Mouse (Mus musculus) c-Kit-positive CD71-positive TER-119-positive erythroid progenitor cells, embryonic 14.5 days (primary cell): Measurements from ENCODE around the gene Kif26b.

Source experiments
- DNase-seq: peaks from one replicate; pipeline ENCODE4 v3.0.0-alpha.2; 2013; ENCODE audit warnings: low spot score

Kif26b gene

DNA sequence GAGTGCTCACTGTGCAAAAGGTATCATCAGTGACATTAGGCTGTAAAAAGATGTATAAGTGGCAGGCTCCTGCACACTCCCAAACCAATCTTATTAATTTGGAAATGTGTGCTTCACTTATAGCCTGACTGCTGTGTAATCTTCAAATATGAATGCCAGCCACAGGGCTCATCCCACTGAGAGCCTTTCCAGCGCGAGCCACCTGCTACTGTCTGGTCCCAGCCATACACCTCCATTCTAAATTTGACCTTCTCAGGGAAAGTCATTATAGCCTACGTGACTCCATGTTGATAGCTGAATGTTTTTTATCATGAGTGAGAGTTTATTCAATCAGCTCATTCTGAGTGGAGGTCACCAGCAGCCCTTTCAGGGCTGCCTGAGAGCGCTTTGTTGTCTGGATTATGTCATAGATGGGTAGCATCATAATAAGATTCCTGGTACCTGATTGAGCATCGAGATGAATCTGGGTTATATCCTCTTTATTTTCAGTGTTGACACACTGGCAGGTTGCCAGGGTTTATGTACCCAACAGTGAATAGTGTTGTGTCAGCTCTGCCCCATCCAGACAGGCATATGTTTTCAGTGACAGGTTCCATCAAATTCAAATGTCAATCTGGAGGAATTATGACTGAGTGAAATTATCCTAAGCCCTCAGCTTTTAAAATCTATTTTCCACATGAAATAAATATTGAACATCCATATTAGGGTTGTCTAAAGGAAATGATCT, 319.6 kb downstream of the Kif26b start:
- DNase-seq = no peak

- DNase-seq = no peak
Observed at GRCm38 (mm10) chr1:178850569-178850968, 321.6 kb downstream of the Kif26b start.

DNA sequence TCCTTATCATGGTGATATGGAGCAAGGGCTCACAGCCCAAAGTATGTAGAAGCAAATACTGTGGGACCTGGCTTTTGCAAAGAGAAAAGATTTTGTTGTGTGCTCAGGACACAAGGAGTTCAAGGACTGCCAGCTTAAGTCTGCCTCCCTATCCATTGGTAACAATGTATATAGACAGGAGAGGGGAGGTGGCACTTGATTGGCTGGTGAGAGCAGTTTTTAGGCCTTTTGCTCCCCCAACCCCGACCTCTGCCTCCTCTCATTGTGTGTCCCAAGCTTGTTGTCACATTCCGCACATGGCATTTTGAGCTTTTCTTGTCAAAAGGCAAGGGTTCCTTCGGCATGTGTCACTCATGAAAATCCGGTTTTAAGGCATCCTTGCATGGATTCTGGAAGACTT, 326.0 kb downstream of the Kif26b start:
- no peak for DNase-seq

DNA sequence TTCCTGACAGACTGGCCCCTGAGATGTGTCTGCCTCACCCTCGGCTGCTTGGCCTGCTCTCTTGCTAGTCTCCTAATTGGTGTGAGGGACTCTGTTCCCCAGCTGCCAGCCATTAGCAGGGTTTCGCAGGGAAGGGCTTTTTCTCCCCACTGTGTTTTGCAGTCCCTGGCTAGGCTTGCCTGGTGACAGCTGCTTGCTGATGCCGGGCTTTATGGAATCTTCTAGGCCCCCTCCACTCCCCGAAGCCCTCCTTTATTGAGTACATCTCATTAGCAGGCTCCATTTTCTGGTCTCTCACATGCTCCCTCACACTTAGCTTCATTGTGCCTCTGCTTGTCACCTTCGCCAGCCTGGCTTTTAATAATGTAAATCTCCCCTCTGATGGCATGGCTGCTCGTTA, 327.0 kb downstream of the Kif26b start:
- DNase-seq = no peak

DNA sequence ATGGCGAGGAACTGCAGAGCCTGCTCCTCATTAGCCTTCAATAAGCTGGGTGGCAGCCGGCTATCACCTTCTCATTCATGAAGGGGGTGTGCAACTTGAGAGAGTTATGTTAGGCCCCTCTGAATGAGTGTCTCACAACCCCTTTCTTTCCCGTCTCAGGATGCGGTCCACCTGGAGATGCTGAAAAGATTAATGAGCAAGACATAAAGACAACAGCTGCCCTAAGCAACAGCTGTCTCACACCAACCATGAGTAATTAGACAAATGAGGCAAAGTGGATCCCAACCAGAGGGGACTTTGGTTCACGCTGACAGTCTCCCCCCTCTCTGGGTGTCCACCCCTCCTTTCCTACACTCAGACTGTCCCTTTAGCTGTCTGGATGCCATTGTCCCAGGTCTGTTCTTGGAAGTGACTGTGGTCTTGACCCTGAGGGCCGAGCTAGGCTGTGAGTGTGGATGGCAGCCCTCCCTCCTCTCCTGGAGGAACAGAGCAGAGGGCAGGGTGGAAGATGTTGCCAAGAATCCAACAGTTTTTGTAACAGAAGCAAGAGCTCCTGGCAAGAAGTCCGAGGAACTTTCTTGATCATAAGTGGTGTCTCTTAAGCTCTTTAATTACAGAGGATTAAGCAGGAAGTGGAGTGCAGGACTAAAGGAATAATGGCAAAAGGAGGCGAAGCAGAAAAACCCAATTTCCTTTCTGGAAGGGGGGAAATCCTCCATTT, 331.9 kb downstream of the Kif26b start:
- DNase-seq = no peak

GRCm38 (mm10) chr1:178861392-178861762, 332.5 kb downstream of the Kif26b start:
- no peak for DNase-seq

DNA sequence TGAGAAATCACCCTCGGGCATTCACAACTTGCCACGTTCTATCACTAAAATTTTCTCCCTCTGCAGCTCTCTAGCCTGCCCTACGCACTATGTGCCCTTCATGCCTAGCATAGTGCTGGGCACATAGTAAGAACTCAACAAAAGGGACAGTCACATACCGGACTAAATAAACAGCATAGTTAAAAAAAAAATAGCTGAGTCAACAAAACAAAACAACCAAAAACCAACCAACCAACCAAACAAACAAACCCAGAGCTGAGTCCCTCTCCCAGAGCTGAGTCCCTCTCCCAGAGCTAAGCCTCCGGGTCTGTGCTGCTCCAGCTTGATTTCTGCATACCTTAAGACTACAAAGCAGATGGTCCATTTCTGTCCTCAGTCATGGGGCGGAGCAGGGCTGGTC, 334.8 kb downstream of the Kif26b start:
- DNase-seq = no peak

- no peak for DNase-seq
Observed at GRCm38 (mm10) chr1:178864297-178864696, 335.4 kb downstream of the Kif26b start.

DNA sequence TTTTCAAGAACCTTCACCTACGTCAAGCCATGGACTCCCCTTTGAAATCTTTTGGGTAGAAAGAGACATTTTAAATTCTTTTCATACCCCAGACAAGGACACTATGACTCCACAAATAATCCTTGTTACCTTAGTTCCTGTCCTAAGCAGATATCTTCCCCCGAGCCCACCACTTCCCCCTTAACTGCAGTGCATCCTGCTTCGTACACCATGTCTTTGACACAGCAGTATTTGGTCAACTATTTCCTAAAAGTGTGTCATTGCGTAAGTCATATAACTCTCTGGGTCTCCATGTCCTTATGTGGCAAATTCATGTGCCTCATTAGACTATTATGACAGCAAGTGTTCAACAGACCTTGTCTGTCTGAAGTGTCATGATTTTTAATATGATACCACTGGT, 337.8 kb downstream of the Kif26b start:
- DNase-seq = no peak

GRCm38 (mm10) chr1:178871055-178871454, 342.1 kb downstream of the Kif26b start:
- DNase-seq = no peak

GRCm38 (mm10) chr1:178876926-178877325, 348.0 kb downstream of the Kif26b start:
- DNase-seq = no peak

- DNase-seq = no peak
Observed at GRCm38 (mm10) chr1:178878676-178879075, 349.8 kb downstream of the Kif26b start.

DNA sequence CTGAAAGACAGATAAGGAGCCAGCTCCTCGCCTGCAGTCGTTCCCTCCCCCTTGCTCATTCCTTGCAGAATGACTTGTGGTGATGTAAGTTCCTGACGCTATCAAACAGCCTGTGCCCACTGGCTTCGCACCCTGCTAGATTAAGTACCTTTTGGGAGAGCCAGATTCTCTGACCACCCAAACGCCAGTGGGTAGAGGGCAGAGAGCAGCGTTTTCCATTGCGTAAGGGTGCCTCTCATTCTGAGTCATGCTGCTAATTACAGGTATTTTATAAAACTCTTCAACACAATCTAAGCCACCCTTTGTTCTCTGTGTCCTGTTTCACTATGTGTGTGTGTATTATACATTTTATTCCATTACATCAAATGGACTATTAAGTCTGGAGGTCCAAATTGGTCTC, 352.0 kb downstream of the Kif26b start:
- no peak for DNase-seq

DNA sequence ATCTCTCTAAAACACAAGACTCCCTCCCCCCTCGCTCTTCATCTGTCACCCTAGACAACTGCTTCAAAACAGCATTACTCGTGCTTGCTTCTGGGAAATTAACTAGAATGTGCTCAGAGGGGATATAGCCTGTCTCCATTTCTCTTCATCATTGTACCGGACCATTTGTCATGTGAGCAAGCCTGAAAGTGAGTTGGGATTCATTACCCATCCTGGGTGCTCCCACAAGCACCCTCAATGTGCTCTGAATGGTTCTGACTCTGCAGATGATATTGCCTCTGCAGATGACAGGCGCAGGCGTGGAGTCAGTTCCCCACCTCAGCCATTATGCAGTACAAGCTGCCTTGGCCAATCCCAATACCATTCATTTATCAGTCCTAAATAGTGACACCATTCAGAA, 357.7 kb downstream of the Kif26b start:
- DNase-seq = no peak

GRCm38 (mm10) chr1:178892376-178892775, 363.5 kb downstream of the Kif26b start:
- DNase-seq = no peak

- DNase-seq = no peak
Observed at GRCm38 (mm10) chr1:178893229-178894080, 364.5 kb downstream of the Kif26b start.

GRCm38 (mm10) chr1:178894081-178894401, 365.1 kb downstream of the Kif26b start:
- DNase-seq = no peak

DNA sequence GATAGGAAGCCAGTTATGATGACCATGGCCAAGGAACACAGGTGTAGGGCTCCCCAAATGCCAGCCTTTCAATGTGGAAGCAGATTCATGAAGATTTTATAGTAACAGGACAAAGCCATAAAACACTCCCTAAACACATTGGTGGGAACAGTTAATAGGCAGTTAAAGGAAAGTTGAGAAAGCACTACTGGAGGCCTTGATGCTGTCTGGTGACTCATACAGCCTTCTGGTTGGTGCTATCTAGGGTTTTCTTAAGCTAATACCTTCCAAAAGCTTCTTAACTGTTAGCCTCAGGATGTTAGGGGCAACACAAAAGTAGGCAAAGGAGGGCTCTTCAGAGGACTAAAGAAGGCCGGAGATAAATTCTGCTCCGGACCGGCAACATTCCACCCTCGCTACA, 366.7 kb downstream of the Kif26b start:
- DNase-seq = no peak

DNA sequence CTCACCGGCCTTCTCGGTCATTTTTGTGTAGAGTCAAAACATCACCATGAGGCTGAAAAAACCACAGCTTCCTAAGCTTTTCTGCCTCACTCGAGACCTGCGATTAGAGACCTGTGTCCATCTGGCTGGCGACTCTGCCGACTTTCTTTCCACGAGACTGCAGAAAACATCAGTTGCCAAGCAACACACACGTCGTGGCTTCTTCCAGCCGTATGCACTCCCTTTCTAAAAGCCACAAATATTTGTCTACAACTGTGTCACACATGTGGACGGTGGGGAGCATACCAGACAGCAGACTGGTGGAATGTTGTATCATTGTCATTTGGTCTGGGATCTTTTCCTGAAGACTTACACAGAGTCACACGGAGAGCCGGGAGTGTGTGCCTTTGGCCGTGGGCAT, 382.0 kb downstream of the Kif26b start:
- no peak for DNase-seq

DNA sequence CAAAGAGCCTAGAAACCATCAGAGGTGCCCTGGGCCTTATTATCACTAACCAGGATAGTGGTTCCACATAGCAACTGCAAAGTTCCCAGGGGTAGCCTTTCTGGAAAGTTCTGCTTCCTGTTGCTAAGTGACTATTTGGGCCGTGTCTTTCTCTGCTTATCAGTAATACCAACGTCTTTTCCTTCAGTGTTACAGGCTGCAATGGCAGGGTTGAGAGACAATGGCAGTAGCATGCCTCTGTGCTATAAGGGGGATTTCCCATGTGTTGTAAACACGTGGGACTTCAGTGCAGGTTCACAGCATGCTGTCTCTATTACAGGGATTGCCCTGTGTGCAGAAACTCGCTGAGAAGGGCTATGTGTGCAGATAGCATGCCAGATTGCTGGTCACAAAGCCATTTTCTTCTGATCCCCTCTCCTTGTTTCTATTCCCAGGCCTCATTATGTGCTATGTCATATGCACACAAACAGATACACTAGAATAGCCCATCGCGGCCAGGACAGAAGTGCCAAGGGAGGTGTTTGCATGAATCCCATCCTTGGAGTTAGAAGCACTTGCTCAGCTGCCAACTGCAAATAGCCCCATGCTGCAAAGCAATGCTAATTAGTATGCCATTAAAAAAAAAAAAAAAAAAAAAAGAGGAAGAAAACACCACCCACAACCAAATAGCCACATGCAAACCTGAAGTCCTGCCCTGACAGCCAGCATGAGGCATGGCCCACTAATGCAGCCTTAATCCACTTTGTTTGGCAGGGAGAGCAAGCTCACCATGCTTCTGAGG, 384.2 kb downstream of the Kif26b start:
- DNase-seq = no peak

GRCm38 (mm10) chr1:178915056-178915455, 386.1 kb downstream of the Kif26b start:
- DNase-seq = no peak

- no peak for DNase-seq
Observed at GRCm38 (mm10) chr1:178917194-178917902, 388.4 kb downstream of the Kif26b start.
